Mouse (Mus musculus) adrenal gland, adult 2 months (tissue): Measurements from ENCODE around the gene Cnnm3. TPM values are rescaled to one million over a fixed set of nuclear protein-coding genes. Genes with fewer than 3 reads are reported as not detected.

Experiments used
- DNase-seq: peaks from one replicate; pipeline ENCODE4 v3.0.0; 2021
- polyA plus RNA-seq: library from polyadenylated mRNA; depleted of rRNA; stranded (reverse); fragments of >200 nt; gene quantifications from 2 replicates; pipeline ENCODE4 v1.2.3, GENCODE M21; 2012
- total RNA-seq, 2 experiments: library from RNA; stranded (reverse); gene quantifications; 2 replicates each; pipeline ENCODE4 v1.2.3; 2021

Gene Cnnm3
- total and polyA plus RNA-seq, 3 experiments: 25.9 to 70.6 (median 32.0) TPM

- DNase-seq: no peak
These were observed 14.4 kb upstream of the Cnnm3 start for GRCm38 (mm10) chr1:36497312-36497711.

- DNase-seq: peak; percentile 68
These were observed 10.4 kb upstream of the Cnnm3 start for GRCm38 (mm10) chr1:36501261-36501660.

DNA sequence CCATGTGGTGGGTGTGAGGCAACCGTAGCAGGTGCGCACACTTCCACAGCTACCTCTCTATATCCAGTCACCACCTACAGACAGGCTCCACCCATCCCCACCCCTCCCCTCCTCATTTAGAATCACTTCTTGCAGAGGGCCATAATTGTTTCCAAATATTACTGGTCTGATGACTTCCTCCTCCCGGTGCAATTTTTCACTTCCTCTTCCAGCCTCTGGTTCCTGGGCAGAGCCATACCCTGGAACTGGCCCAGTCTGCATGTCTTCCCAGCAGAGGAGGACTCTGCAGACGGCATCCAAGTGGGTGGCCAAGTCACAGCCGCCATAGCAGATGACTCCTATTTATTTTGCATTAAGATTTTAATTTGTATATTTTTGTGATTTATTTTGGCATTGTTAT, 3.4 kb upstream of the Cnnm3 start:
- no peak for DNase-seq

DNA sequence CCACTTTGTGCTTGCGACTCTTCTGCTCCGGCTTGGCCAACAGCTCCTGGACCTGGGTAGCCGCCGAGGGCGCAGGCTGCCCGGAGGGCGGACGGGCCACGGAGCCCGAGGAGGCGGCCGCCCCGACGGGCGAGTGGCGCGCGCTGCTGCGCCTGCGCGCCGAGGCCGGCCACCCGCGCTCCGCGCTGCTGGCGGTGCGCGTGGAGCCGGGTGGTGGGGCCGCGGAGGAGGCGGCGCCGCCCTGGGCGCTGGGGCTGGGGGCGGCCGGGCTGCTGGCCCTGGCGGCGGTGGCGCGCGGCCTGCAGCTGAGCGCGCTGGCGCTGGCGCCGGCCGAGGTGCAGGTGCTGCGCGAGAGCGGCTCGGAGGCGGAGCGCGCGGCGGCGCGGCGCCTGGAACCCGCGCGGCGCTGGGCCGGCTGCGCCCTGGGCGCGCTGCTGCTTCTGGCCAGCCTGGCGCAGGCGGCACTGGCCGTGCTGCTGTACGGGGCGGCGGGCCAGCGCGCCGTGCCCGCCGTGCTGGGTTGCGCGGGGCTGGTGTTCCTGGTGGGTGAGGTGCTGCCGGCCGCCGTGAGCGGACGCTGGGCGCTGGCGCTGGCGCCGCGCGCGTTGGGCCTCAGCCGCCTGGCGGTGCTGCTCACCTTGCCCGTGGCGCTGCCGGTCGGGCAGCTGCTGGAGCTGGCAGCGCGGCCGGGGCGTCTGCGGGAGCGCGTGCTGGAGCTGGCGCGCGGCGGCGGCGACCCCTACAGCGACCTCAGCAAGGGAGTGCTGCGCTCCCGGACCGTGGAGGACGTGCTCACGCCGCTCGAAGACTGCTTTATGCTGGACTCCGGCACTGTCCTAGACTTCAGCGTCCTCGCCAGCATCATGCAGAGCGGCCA, 660 bp downstream of the Cnnm3 start:
- peak; percentile 73 for DNase-seq

DNA sequence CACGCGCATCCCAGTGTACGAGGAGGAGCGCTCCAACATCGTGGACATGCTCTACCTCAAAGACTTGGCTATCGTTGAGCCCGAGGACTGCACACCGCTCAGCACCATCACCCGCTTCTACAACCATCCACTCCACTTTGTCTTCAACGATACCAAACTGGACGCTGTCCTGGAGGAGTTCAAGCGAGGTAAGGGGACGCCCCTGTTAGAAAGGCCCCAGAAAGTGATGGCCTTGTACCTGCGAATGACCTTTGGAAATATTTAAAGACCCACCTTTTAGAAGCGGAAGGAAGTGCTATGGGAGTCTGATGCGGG, 1.3 kb downstream of the Cnnm3 start:
- DNase-seq: no peak

GRCm38 (mm10) chr1:36513310-36513709, 1.6 kb downstream of the Cnnm3 start:
- DNase-seq: no peak

- no peak for DNase-seq
These were observed 2.1 kb downstream of the Cnnm3 start for GRCm38 (mm10) chr1:36513718-36514117.

GRCm38 (mm10) chr1:36518259-36518658, 6.6 kb downstream of the Cnnm3 start:
- DNase-seq: no peak

GRCm38 (mm10) chr1:36519626-36520025, 8.0 kb downstream of the Cnnm3 start:
- DNase-seq: no peak

- no peak for DNase-seq
These were observed 10.5 kb downstream of the Cnnm3 start for GRCm38 (mm10) chr1:36522210-36522609.

GRCm38 (mm10) chr1:36523332-36524013, 11.8 kb downstream of the Cnnm3 start:
- no peak for DNase-seq

GRCm38 (mm10) chr1:36524058-36524457, 12.4 kb downstream of the Cnnm3 start:
- DNase-seq: no peak

- DNase-seq: no peak
These were observed 14.1 kb downstream of the Cnnm3 start for GRCm38 (mm10) chr1:36525774-36526173.

GRCm38 (mm10) chr1:36526903-36527302, 15.2 kb downstream of the Cnnm3 start:
- DNase-seq: no peak

GRCm38 (mm10) chr1:36528351-36528750, 16.7 kb downstream of the Cnnm3 start:
- DNase-seq: no peak

- no peak for DNase-seq
These were observed 17.6 kb downstream of the Cnnm3 start for GRCm38 (mm10) chr1:36529274-36529673.

- DNase-seq: no peak
These were observed 18.2 kb downstream of the Cnnm3 start for GRCm38 (mm10) chr1:36529875-36530274.

- no peak for DNase-seq
These were observed 18.8 kb downstream of the Cnnm3 start for GRCm38 (mm10) chr1:36530485-36530884.

DNA sequence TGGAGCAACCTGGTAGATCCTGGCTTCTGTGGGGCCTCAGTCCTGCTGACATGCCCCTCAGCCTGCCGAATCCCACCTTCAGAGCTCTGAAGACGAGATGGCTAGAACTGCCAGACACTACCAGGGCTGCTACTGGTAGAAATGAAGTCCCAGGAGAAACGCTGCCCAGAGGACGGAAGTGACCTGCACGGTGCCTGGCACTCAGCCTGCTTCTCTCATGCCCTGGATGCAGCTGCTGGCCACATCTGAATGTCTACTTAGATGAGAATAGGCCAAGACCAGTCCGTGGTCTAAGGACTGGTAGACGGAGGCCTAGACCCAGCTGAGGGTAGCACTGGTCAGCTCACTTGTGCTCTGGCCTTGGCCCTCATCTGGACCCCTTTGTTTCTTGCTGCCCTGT, 19.3 kb downstream of the Cnnm3 start:
- no peak for DNase-seq

DNA sequence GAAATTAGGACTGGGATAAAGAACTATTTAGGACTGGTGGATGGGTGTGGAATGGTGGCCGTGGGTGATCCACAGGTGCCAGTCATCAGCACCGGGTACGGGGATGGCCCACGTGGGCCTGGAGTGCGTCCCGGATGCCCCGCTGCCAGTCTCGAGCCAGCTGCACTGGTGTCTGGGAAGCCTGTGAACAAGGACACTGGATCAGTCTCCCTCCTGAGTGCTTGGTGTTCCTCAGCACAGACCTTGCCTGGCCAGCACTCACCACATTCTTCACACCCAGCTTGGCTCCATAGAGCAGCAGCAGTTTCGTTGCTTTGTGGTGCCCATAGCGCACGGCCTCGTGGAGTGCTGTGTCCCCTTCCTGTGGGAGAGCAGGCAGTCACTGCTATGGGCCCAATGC, 19.8 kb downstream of the Cnnm3 start:
- DNase-seq: no peak

- DNase-seq: no peak
These were observed 21.9 kb downstream of the Cnnm3 start for GRCm38 (mm10) chr1:36533546-36533945.

DNA sequence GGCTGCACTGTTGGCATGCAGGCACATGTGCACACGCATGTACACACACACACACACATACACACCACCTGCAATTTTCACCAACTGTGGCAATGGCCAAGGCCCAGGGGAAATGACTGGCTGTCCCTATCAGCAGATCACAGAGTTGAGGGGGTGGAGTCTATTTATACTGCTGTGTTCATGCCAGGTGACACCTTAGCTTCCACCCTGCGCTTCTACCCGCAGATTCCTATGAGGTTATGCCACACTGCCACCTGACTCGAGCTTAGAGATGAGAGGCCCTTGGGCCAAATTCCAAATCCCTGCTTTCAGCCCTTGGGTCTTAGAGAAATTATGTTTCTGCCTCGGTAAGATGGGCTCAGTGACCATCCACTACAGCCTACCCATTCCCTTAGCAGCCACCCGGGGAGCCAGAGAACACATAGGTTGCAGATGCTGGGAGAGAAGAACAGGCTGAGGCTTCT, 23.0 kb downstream of the Cnnm3 start:
- DNase-seq: peak; percentile 10
